Comparison of ENCODE assay signal across 19 mouse cellular contexts in genomic region chr12:67929842-67930241, GRCm38 (mm10).
"Had no signal": no experiment of that assay in that cellular context is flagged by ENCODE, and none has a peak within 500 bp of the region (broad histone marks: within the 10 kb centered on the region; RNA-seq: fewer than 3 reads in every experiment).

No protein-coding gene starts in this region.

- H3K9me3 ChIP-seq: limb, embryonic 12.5 days; limb, embryonic 15.5 days; midbrain, embryonic 13.5 days had no signal

- DNase-seq: kidney, adult 9 months; kidney, postnatal 14 days; kidney, postnatal 4 days; left cerebral cortex, postnatal 4 days; liver, postnatal 0 days; lung, embryonic 14.5 days; right cerebral cortex, adult 18-20 months; right cerebral cortex, postnatal 14 days; right cerebral cortex, postnatal 4 days; thymus, postnatal 25 days had no signal

- H3K4me1 ChIP-seq: limb, embryonic 12.5 days; limb, embryonic 15.5 days; midbrain, embryonic 13.5 days had no signal

- H3K9ac ChIP-seq: limb, embryonic 12.5 days; limb, embryonic 15.5 days; liver, embryonic 14.5 days; liver, postnatal 0 days; lung, embryonic 14.5 days; midbrain, embryonic 13.5 days had no signal

- H3K4me2 ChIP-seq: limb, embryonic 12.5 days; limb, embryonic 15.5 days; liver, embryonic 11.5 days; lung, embryonic 14.5 days; midbrain, embryonic 13.5 days had no signal

- ATAC-seq: liver, postnatal 0 days; lung, postnatal 0 days; midbrain, embryonic 13.5 days; midbrain, embryonic 16.5 days had no signal

- H3K27ac ChIP-seq: limb, embryonic 12.5 days; limb, embryonic 15.5 days; liver, embryonic 14.5 days; macrophage; midbrain, embryonic 13.5 days; stomach, postnatal 0 days had no signal

- H3K4me3 ChIP-seq: limb, embryonic 12.5 days; limb, embryonic 15.5 days; midbrain, embryonic 13.5 days had no signal

- H3K27me3 ChIP-seq: limb, embryonic 12.5 days; limb, embryonic 15.5 days; midbrain, embryonic 13.5 days had no signal

- H3K36me3 ChIP-seq: limb, embryonic 12.5 days; limb, embryonic 15.5 days; midbrain, embryonic 13.5 days had no signal
